Mouse (Mus musculus) heart, embryonic 13.5 days (tissue): ENCODE results near the gene BC055324. TPM values are rescaled to one million over a fixed set of nuclear protein-coding genes. Genes with fewer than 3 reads are reported as not detected.

Experiments used
- ATAC-seq: fragments of 200-750 bp; cut with Nextera tagmentation; 2 replicates; pipeline ENCODE4 v1.8.0; 2017; ENCODE audit warnings: moderate TSS enrichment; ENCODE audit not compliant: insufficient number of reproducible peaks, low FRiP score, low TSS enrichment; ENCODE audit errors: extremely low read depth
- H3K27ac ChIP-seq: fragments of 300-500 bp; sonication (generic); replicated peaks from 2 replicates; pipeline ENCODE4 v1.5.1; 2015; ENCODE audit warnings: moderate library complexity, mild to moderate bottlenecking, inconsistent platforms
- H3K27me3 ChIP-seq: fragments of 300-500 bp; sonication (generic); replicated peaks from 2 replicates; pipeline ENCODE4 v1.6.1; 2015; ENCODE audit warnings: mild to moderate bottlenecking, inconsistent platforms
- H3K36me3 ChIP-seq: fragments of 300-500 bp; sonication (generic); 2 replicates; pipeline ENCODE4 v1.6.1; 2015; ENCODE audit warnings: mild to moderate bottlenecking, inconsistent platforms
- H3K4me1 ChIP-seq: fragments of 300-500 bp; sonication (generic); 2 replicates; pipeline ENCODE4 v1.6.1; 2015; ENCODE audit warnings: inconsistent platforms
- H3K4me2 ChIP-seq: fragments of 300-500 bp; sonication (generic); 2 replicates; pipeline ENCODE4 v1.6.1; 2015; ENCODE audit warnings: inconsistent platforms, mild to moderate bottlenecking, moderate library complexity
- H3K4me3 ChIP-seq: fragments of 300-500 bp; sonication (generic); 2 replicates; pipeline ENCODE4 v1.5.1; 2015; ENCODE audit warnings: moderate library complexity, mild to moderate bottlenecking, inconsistent platforms
- H3K9ac ChIP-seq: fragments of 300-500 bp; sonication (generic); 2 replicates; pipeline ENCODE4 v1.6.1; 2015; ENCODE audit warnings: inconsistent platforms, mild to moderate bottlenecking, moderate library complexity
- H3K9me3 ChIP-seq: fragments of 300-500 bp; sonication (generic); 2 replicates; pipeline ENCODE4 v1.6.1; 2016; ENCODE audit warnings: inconsistent platforms
- WGBS: fragments of 180-500 bp; shearing (Covaris S2); methylation state at CpG from one replicate; pipeline ENCODE4 v1.1.7; 2015; ENCODE audit warnings: mixed read lengths; 5-methylcytosine and 5-hydroxymethylcytosine counted together
- polyA plus RNA-seq: library from polyadenylated mRNA; unstranded; fragments of >200 nt; fragmentation: Nextera tagmentation; extraction: Ambion mirVana; gene quantifications from 2 replicates; pipeline ENCODE4 v1.2.1, GENCODE M21; 2015

Gene BC055324
- polyA plus RNA-seq, 1 experiment from 2014 or later, result 15.5 TPM

GRCm38 (mm10) chr1:163907007-163907811 lies 87.4 kb downstream of the BC055324 start:
- Histone ChIP-seq H3K4me3 (no peak overlapping the region), H3K4me2 (no peak overlapping the region), H3K9ac (no peak overlapping the region), H3K27me3 (no peaks in the 10 kb centered on the region), H3K27ac (no peak overlapping the region), H3K9me3 (no peaks in the 10 kb centered on the region), H3K36me3 (no peaks in the 10 kb centered on the region), H3K4me1 (no peaks in the 10 kb centered on the region)
- WGBS, result 62% methylated on average over 4 of the region's 4 CpGs
- no peak for ATAC-seq

- H3K9me3 ChIP-seq, result no peaks in the 10 kb centered on the region
- no peak overlapping the region for H3K9ac ChIP-seq
- no peaks in the 10 kb centered on the region for H3K4me1 ChIP-seq
- no peak for ATAC-seq
- no peaks in the 10 kb centered on the region for H3K36me3 ChIP-seq
- 78% methylated on average over 3 of the region's 3 CpGs for WGBS
- no peak overlapping the region for H3K4me2 ChIP-seq
- no peak overlapping the region for H3K4me3 ChIP-seq
- H3K27me3 ChIP-seq, result no peaks in the 10 kb centered on the region
- H3K27ac ChIP-seq, result no peak overlapping the region
These were observed 91.2 kb downstream of the BC055324 start for GRCm38 (mm10) chr1:163903411-163903810.

- 83% methylated on average over 2 of the region's 2 CpGs for WGBS
- Histone ChIP-seq H3K9me3 (no peaks in the 10 kb centered on the region), H3K9ac (no peak overlapping the region), H3K4me3 (no peak overlapping the region), H3K27me3 (no peaks in the 10 kb centered on the region), H3K4me1 (no peaks in the 10 kb centered on the region), H3K4me2 (no peak overlapping the region), H3K36me3 (no peaks in the 10 kb centered on the region), H3K27ac (no peak overlapping the region)
- no peak for ATAC-seq
These were observed 94.4 kb downstream of the BC055324 start for GRCm38 (mm10) chr1:163900168-163900567.

GRCm38 (mm10) chr1:163899575-163899974 lies 95.0 kb downstream of the BC055324 start:
- Histone ChIP-seq H3K4me3 (no peak overlapping the region), H3K27me3 (no peaks in the 10 kb centered on the region), H3K4me2 (no peak overlapping the region), H3K4me1 (no peaks in the 10 kb centered on the region), H3K36me3 (no peaks in the 10 kb centered on the region), H3K9ac (no peak overlapping the region), H3K27ac (no peak overlapping the region), H3K9me3 (no peaks in the 10 kb centered on the region)
- WGBS, result 81% methylated on average over 2 of the region's 2 CpGs
- no peak for ATAC-seq

GRCm38 (mm10) chr1:163898291-163898764 lies 96.3 kb downstream of the BC055324 start:
- Histone ChIP-seq H3K36me3 (no peaks in the 10 kb centered on the region), H3K9me3 (no peaks in the 10 kb centered on the region), H3K4me3 (no peak overlapping the region), H3K9ac (no peak overlapping the region), H3K27ac (no peak overlapping the region), H3K4me1 (no peaks in the 10 kb centered on the region), H3K27me3 (no peaks in the 10 kb centered on the region), H3K4me2 (no peak overlapping the region)
- 66% methylated on average over 5 of the region's 5 CpGs for WGBS
- no peak for ATAC-seq

Other genes with a start within 250 kb of the BC055324 start
- 18.6 and 18.9 TPM in 2 replicates for gene Kifap3, start 215.2 kb downstream of the BC055324 start, polyA plus RNA-seq
- gene Scyl3, start 65.7 kb downstream of the BC055324 start, polyA plus RNA-seq, result 10.0 and 11.0 TPM in 2 replicates
- 5.0 and 7.0 TPM in 2 replicates for gene Mettl18, start 93 bp upstream of the BC055324 start, polyA plus RNA-seq
- 0.57 and 0.84 TPM in 2 replicates for gene Sele, start 53.4 kb upstream of the BC055324 start, polyA plus RNA-seq
- 0.31 and 0.72 TPM in 2 replicates for gene Sell, start 67.2 kb upstream of the BC055324 start, polyA plus RNA-seq
- 0.08 and 0.23 TPM in 2 replicates for gene Selp, start 120.5 kb upstream of the BC055324 start, polyA plus RNA-seq
- 0.24 and 0.38 TPM in 2 replicates for gene F5, start 157.0 kb upstream of the BC055324 start, polyA plus RNA-seq